Mouse (Mus musculus) forebrain, embryonic 16.5 days (tissue): ENCODE data around the gene Phactr4. TPM values are rescaled to one million over a fixed set of nuclear protein-coding genes. Genes with fewer than 3 reads are reported as not detected.
"Not testable (repeated sequence)": the region's sequence is repeated elsewhere in the genome, so short reads cannot be mapped to it uniquely, and the experiment has no call there.

Source experiments
- ATAC-seq: fragments of 200-750 bp; cut with Nextera tagmentation; 2 replicates; pipeline ENCODE4 v1.8.0; 2017; ENCODE audit warnings: mild to moderate bottlenecking, moderate library complexity
- H3K27ac ChIP-seq: fragments of 300-500 bp; sonication (generic); 2 replicates; pipeline ENCODE4 v1.5.1; 2014; ENCODE audit warnings: low read length, control low read depth
- H3K27me3 ChIP-seq: fragments of 300-500 bp; sonication (generic); replicated peaks from 2 replicates; pipeline ENCODE4 v1.6.1; 2014; ENCODE audit warnings: low read length; ENCODE audit not compliant: control insufficient read depth, insufficient read depth
- H3K36me3 ChIP-seq: fragments of 300-500 bp; sonication (generic); 2 replicates; pipeline ENCODE4 v1.6.1; 2014; ENCODE audit not compliant: control insufficient read depth, insufficient read depth
- H3K4me1 ChIP-seq: fragments of 300-500 bp; sonication (generic); replicated peaks from 2 replicates; pipeline ENCODE4 v1.6.1; 2014; ENCODE audit warnings: low read length; ENCODE audit not compliant: control insufficient read depth, insufficient read depth
- H3K4me2 ChIP-seq: fragments of 300-500 bp; sonication (generic); 2 replicates; pipeline ENCODE4 v1.6.1; 2014; ENCODE audit warnings: mild to moderate bottlenecking, low read length, control low read depth
- H3K4me3 ChIP-seq: fragments of 300-500 bp; sonication (generic); replicated peaks from 2 replicates; pipeline ENCODE4 v1.5.1; 2014; ENCODE audit warnings: mild to moderate bottlenecking, low read length, control low read depth
- H3K9ac ChIP-seq: fragments of 300-500 bp; sonication (generic); replicated peaks from 2 replicates; pipeline ENCODE4 v1.6.1; 2014; ENCODE audit warnings: low read depth, low read length, control low read depth
- H3K9me3 ChIP-seq: fragments of 300-500 bp; sonication (generic); 2 replicates; pipeline ENCODE4 v1.6.1; 2016; ENCODE audit warnings: low read length; ENCODE audit not compliant: control insufficient read depth
- WGBS: fragments of 180-500 bp; shearing (Covaris S2); extraction: QIAGEN DNeasy Blood & Tissue Kit; methylation state at CpG from one replicate; pipeline ENCODE4 v1.1.7; 2014; 5-methylcytosine and 5-hydroxymethylcytosine counted together
- polyA plus RNA-seq: library from polyadenylated mRNA; unstranded; fragments of >200 nt; fragmentation: Nextera tagmentation; extraction: Ambion mirVana; gene quantifications from 2 replicates; pipeline ENCODE4 v1.2.1, GENCODE M21; 2015

The Phactr4 gene
- polyA plus RNA-seq, 1 experiment from 2014 or later: 9.7 TPM

GRCm38 (mm10) chr4:132420471-132420870 is 1.8 kb downstream of the Phactr4 start:
- WGBS: 58% methylated on average over 5 of the region's 5 CpGs
- H3K4me1 ChIP-seq: peaks cover 11% of the 10 kb centered on the region
- H3K4me2 ChIP-seq: peak overlapping the region; percentile 74
- no peaks in the 10 kb centered on the region for H3K36me3 ChIP-seq
- H3K4me3 ChIP-seq: no peak overlapping the region; the same call in 1 of the 2 replicates
- no peaks in the 10 kb centered on the region for H3K9me3 ChIP-seq
- H3K27me3 ChIP-seq: no peaks in the 10 kb centered on the region
- no peak overlapping the region for H3K9ac ChIP-seq
- no peak for ATAC-seq
- H3K27ac ChIP-seq: no peak overlapping the region

GRCm38 (mm10) chr4:132415966-132416365 is 6.3 kb downstream of the Phactr4 start:
- Histone ChIP-seq H3K4me2 (no peak overlapping the region), H3K9ac (no peak overlapping the region), H3K27ac (no peak overlapping the region), H3K4me3 (no peak overlapping the region), H3K27me3 (no peaks in the 10 kb centered on the region), H3K36me3 (no peaks in the 10 kb centered on the region), H3K9me3 (no peaks in the 10 kb centered on the region), H3K4me1 (peaks cover 5% of the 10 kb centered on the region)
- ATAC-seq: no peak

GRCm38 (mm10) chr4:132413257-132413656 is 9.0 kb downstream of the Phactr4 start:
- not testable (repeated sequence) for H3K4me2 ChIP-seq, ATAC-seq, H3K4me3 ChIP-seq, H3K27ac ChIP-seq, H3K27me3 ChIP-seq, H3K4me1 ChIP-seq, H3K9me3 ChIP-seq, H3K9ac ChIP-seq, H3K36me3 ChIP-seq
- WGBS: 94% methylated on average over 4 of the region's 4 CpGs

DNA sequence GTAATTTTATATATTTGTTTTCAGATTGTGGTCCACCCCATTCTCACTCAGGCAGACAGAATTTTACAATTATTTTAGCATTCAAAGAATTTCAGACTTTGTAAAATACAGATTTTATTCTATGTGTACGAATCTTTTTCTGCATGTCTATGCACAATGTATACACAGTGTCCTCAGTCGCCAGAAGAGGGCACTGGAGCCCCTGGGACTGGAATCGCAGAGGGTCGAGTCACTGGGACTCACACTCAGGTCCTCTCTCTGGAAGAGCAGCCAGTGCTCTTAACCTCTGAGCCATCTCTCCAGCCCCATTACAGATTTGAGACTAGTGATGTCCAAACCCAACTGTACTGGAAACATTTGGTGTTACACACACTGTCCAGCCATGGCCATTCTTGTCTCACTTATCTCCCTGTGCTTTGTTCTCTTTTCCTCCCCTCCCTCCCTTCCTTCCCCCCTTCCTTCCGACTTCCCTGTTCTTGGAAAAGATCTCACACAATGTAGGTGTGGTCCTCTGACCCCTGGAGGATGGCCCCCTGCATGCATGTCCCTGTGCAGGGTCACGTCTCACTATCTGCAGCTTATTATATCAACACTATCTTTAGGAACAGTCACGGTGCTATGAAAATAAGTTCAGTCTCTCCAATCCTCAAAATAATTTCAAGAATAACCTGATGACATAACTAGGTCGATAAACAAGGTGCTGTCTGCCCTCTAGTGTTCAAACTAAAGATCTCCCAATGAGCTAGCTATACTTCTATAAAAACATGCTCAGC is 10.8 kb downstream of the Phactr4 start:
- Histone ChIP-seq H3K27ac (no peak overlapping the region), H3K4me1 (no peaks in the 10 kb centered on the region), H3K9me3 (no peaks in the 10 kb centered on the region), H3K4me3 (no peak overlapping the region), H3K9ac (no peak overlapping the region), H3K36me3 (no peaks in the 10 kb centered on the region), H3K27me3 (no peaks in the 10 kb centered on the region), H3K4me2 (no peak overlapping the region)
- ATAC-seq: no peak
- 53% methylated on average over 8 of the region's 8 CpGs for WGBS

- no peak overlapping the region for H3K4me2 ChIP-seq
- 92% methylated on average over 4 of the region's 4 CpGs for WGBS
- no peaks in the 10 kb centered on the region for H3K27me3 ChIP-seq
- H3K9me3 ChIP-seq: no peaks in the 10 kb centered on the region
- ATAC-seq: no peak
- H3K9ac ChIP-seq: no peak overlapping the region
- H3K4me1 ChIP-seq: no peaks in the 10 kb centered on the region
- no peak overlapping the region for H3K27ac ChIP-seq
- no peaks in the 10 kb centered on the region for H3K36me3 ChIP-seq
- no peak overlapping the region for H3K4me3 ChIP-seq
Measured at GRCm38 (mm10) chr4:132409587-132410229, 12.6 kb downstream of the Phactr4 start.

- Histone ChIP-seq H3K36me3 (no peaks in the 10 kb centered on the region), H3K27me3 (no peaks in the 10 kb centered on the region), H3K4me3 (no peak overlapping the region), H3K4me1 (no peaks in the 10 kb centered on the region), H3K9ac (no peak overlapping the region), H3K9me3 (no peaks in the 10 kb centered on the region), H3K27ac (no peak overlapping the region), H3K4me2 (no peak overlapping the region)
- WGBS: 80% methylated on average over 13 of the region's 13 CpGs
- ATAC-seq: no peak
Measured at GRCm38 (mm10) chr4:132406393-132407189, 15.7 kb downstream of the Phactr4 start.

- H3K4me3 ChIP-seq: no peak overlapping the region
Measured at GRCm38 (mm10) chr4:132404588-132404987, 17.7 kb downstream of the Phactr4 start.

DNA sequence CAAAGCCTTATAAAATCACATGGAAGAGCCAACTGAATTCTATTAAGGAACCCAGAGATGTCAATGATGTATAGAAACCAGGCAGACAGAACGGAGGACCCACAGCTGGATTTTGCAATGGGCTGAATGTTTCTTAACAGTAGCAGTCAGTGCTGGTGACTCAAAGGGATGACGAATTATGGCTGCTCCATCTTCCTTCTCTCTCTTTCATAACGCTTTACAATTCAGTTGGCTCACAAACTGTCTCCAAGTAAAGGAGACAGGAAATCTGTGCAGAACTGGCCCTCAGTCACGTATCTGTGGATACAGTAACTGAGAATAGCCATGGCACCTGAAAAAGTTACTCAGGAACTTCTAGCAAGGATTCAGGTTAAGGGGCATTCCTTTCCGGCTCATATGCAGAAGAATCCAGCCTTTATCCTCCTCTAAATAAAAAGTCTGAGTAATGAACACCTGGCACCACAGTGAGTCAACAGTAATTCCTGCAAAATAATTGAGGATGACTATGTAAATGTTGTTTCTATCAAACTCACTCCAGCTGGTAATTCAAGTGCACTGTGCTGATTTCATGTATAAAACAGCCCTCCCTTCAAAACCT is 19.1 kb downstream of the Phactr4 start:
- no peak overlapping the region for H3K4me2 ChIP-seq
- no peak for ATAC-seq

More at GRCm38 (mm10) chr4:132404588-132404987, 17.7 kb downstream of the Phactr4 start:
- ATAC-seq: no peak
- H3K36me3 ChIP-seq: no peaks in the 10 kb centered on the region
- no peak overlapping the region for H3K27ac ChIP-seq
- no peaks in the 10 kb centered on the region for H3K27me3 ChIP-seq
- no peaks in the 10 kb centered on the region for H3K4me1 ChIP-seq
- no peaks in the 10 kb centered on the region for H3K9me3 ChIP-seq
- no peak overlapping the region for H3K4me2 ChIP-seq
- no peak overlapping the region for H3K9ac ChIP-seq
- WGBS: 91% methylated on average over 5 of the region's 5 CpGs

DNA sequence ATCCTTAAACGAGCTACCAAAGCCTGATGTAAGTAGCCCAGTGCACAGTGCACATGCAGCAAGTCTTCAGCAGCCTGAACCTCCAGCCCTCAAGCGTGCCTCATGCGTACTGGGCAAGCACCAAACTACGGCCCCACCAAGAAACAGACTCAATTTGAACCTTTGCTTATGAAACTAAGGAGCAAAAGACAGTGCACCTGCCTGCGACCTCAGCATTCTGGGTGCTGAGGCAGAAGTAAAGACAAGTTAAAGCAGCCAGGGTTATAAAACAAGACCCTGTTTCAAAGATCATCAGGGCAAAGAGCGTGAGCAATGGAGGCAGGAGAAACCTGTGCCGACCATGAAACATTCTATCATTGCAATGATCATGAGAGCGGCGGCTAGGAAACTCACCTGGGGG is 21.3 kb downstream of the Phactr4 start:
- Histone ChIP-seq H3K4me2 (no peak overlapping the region), H3K27me3 (no peaks in the 10 kb centered on the region), H3K9ac (no peak overlapping the region), H3K4me1 (peaks cover 5% of the 10 kb centered on the region), H3K36me3 (no peaks in the 10 kb centered on the region), H3K27ac (no peak overlapping the region), H3K9me3 (no peaks in the 10 kb centered on the region), H3K4me3 (no peak overlapping the region)
- ATAC-seq: no peak
- 91% methylated on average over 9 of the region's 9 CpGs for WGBS

More for the DNA sequence above, 19.1 kb downstream of the Phactr4 start:
- 85% methylated on average over 5 of the region's 5 CpGs for WGBS
- Histone ChIP-seq H3K9ac (no peak overlapping the region), H3K4me3 (no peak overlapping the region), H3K9me3 (no peaks in the 10 kb centered on the region), H3K27ac (no peak overlapping the region), H3K4me1 (peaks cover 2% of the 10 kb centered on the region), H3K36me3 (no peaks in the 10 kb centered on the region), H3K27me3 (no peaks in the 10 kb centered on the region)
